Mouse (Mus musculus) heart, postnatal 0 days (tissue): ENCODE measurements around the gene 2010003K11Rik.

Experiments used
- CTCF ChIP-seq: IDR thresholded peaks from 2 replicates; pipeline ENCODE4 v1.5.1; 2016; ENCODE audit warnings: antibody characterized with exemption, control low read depth, low read depth
- EP300 ChIP-seq: IDR thresholded peaks from 2 replicates; pipeline ENCODE4 v1.6.1; 2016; ENCODE audit warnings: antibody characterized with exemption, low read depth

DNA sequence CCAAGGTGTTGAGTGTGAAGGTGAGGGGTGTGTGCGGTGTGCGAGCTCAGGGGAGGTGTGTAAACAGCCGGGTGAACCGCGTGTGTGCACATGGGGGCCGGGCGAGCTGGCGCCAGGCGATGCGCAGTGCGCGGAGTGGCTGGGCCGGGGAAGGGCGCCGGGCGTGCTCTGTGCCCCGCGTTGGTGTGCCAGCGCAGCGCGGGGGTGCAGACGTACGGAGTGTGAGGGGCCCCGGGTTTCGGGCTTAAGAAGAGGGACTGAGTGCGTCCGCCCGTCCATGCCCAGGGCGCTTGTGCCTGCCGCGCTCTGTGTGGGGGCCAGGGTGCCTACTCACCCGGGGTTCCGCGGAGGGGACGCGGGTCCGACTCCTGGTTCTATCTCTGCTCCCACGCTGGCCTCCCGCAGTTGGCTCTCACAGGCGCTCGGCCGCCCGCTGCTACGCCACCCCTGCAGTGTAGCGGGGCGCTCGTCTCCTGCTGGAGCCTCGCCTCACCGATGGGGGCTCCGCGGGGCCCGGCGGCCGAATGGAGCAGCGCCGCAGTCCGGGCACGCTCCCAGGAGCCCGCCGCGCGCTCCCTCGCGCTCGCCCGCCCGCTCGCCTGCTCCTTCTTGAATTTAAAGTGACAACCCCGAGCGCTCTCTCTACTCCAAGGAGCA is 21.7 kb downstream of the 2010003K11Rik start:
- TF ChIP-seq CTCF (no peak), EP300 (no peak)
